Mouse (Mus musculus): ENCODE measurements around the gene Ropn1l. TPM values are rescaled to one million over a fixed set of nuclear protein-coding genes. Genes with fewer than 3 reads are reported as not detected.

The Ropn1l gene
- polyA plus RNA-seq, 1 experiment: 1,399 TPM

DNA sequence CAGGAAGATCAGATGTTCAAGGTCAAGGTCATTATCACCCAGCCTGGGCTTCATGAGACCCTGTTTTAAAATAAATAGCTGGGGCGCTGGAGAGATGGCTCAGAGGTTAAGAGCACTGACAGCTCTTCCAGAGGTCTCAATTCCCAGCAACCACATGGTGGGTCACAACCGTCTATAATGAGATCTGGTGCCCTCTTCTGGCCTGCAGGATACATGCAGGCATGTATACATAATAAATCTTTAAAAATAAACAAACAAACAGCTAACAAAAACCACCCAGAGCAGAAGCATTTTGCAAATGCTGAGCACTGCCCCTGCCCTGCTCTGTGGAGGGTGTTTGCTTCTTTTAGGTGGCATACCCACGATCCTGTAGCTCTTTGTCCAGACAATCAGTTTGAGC, 56.2 kb downstream of the Ropn1l start:
- Histone ChIP-seq H3K4me1 (ENCODE audit: control insufficient read depth, insufficient read depth, low read length) (no peaks in the 10 kb centered on the region), H3K27ac (ENCODE audit: control insufficient read depth, insufficient read depth, low read depth, low read length) (no peak overlapping the region), H3K36me3 (ENCODE audit: control insufficient read depth, insufficient read depth, low read length) (no peaks in the 10 kb centered on the region), H3K27me3 (ENCODE audit: control insufficient read depth, insufficient read depth, low read length) (no peaks in the 10 kb centered on the region), H3K4me3 (ENCODE audit: control insufficient read depth, low read depth, low read length) (no peak overlapping the region)
- TF ChIP-seq POLR2A (IDR thresholded peaks at IDR 0.05; ENCODE audit: control insufficient read depth, low read depth, low read length): no peak
- TF ChIP-seq CTCF (IDR thresholded peaks at IDR 0.05; ENCODE audit: control insufficient read depth, insufficient read depth, insufficient replicate concordance, low read depth, low read length): no peak

DNA sequence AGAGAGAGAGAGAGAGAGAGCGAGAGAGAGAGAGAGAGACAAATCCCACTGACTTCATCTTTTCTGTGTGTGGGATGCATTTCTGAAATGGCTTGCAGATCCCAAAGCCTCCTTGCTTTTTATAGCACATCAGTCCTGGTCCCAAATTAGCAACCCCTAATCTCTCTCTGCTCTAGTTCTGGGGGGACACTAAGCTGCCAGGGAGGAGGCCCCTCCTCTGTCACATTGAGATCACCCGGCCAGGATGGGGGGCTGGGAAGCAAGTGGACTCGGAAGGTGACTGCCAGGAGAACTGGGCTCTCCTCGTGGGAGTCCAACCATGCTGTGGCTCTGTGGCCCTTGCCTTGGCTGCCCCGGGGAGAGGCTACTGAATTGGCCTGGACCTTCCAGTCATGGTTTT, 56.8 kb downstream of the Ropn1l start:
- TF ChIP-seq CTCF (IDR thresholded peaks at IDR 0.05; ENCODE audit: control insufficient read depth, insufficient read depth, insufficient replicate concordance, low read depth, low read length): no peak
- no peak for TF ChIP-seq POLR2A (IDR thresholded peaks at IDR 0.05; ENCODE audit: control insufficient read depth, low read depth, low read length)
- Histone ChIP-seq H3K27ac (ENCODE audit: control insufficient read depth, insufficient read depth, low read depth, low read length) (no peak overlapping the region), H3K4me1 (ENCODE audit: control insufficient read depth, insufficient read depth, low read length) (no peaks in the 10 kb centered on the region), H3K27me3 (ENCODE audit: control insufficient read depth, insufficient read depth, low read length) (no peaks in the 10 kb centered on the region), H3K36me3 (ENCODE audit: control insufficient read depth, insufficient read depth, low read length) (no peaks in the 10 kb centered on the region), H3K4me3 (ENCODE audit: control insufficient read depth, low read depth, low read length) (no peak overlapping the region)

DNA sequence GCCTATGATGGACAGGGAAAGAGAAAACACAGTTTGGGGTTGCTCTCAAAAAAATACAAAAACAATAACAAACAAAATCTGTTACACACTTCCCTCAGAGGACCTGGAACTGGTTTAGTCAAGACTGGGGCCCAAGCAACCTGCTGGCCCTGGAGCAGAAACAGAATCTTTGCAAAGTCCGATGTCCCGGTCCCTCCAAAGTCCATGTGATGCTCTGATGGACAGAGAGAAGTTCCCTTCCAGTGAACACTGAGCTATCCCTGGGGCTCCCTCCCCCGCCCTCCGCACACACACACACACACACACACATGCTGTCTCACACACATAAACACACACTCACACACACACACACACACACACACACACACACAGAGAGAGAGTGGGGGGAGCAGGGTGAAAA, 57.6 kb downstream of the Ropn1l start:
- no peak overlapping the region for H3K27ac ChIP-seq (ENCODE audit: control insufficient read depth, insufficient read depth, low read depth, low read length)
- TF ChIP-seq CTCF (IDR thresholded peaks at IDR 0.05; ENCODE audit: control insufficient read depth, insufficient read depth, insufficient replicate concordance, low read depth, low read length) (no peak), POLR2A (IDR thresholded peaks at IDR 0.05; ENCODE audit: control insufficient read depth, low read depth, low read length) (no peak)
- no peak overlapping the region for H3K4me3 ChIP-seq (ENCODE audit: control insufficient read depth, low read depth, low read length)
- no peaks in the 10 kb centered on the region for H3K4me1 ChIP-seq (ENCODE audit: control insufficient read depth, insufficient read depth, low read length)
- H3K27me3 ChIP-seq (ENCODE audit: control insufficient read depth, insufficient read depth, low read length): no peaks in the 10 kb centered on the region
- no peaks in the 10 kb centered on the region for H3K36me3 ChIP-seq (ENCODE audit: control insufficient read depth, insufficient read depth, low read length)

DNA sequence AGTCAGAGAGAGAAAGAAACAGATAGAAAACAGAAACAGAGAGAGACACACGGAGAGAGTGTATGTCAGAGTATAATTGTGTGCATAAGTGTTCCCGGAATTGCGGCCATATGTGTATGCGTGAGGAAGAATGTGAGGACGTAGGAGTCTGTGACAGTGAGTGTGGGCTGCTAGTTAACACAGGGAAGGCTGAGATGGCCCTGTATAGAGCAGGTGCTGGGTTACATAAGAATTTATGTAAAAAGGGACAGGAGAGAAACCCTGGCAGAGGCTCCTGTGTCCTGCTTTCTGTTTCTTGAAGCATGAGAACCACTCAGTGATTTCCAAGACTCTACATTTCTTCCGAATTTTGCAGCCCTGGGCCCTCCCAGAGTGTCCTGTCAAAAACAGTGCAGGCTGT, 60.1 kb downstream of the Ropn1l start:
- TF ChIP-seq CTCF (IDR thresholded peaks at IDR 0.05; ENCODE audit: control insufficient read depth, insufficient read depth, insufficient replicate concordance, low read depth, low read length): no peak
- TF ChIP-seq POLR2A (IDR thresholded peaks at IDR 0.05; ENCODE audit: control insufficient read depth, low read depth, low read length): no peak
- Histone ChIP-seq H3K4me3 (ENCODE audit: control insufficient read depth, low read depth, low read length) (no peak overlapping the region), H3K36me3 (ENCODE audit: control insufficient read depth, insufficient read depth, low read length) (no peaks in the 10 kb centered on the region)

DNA sequence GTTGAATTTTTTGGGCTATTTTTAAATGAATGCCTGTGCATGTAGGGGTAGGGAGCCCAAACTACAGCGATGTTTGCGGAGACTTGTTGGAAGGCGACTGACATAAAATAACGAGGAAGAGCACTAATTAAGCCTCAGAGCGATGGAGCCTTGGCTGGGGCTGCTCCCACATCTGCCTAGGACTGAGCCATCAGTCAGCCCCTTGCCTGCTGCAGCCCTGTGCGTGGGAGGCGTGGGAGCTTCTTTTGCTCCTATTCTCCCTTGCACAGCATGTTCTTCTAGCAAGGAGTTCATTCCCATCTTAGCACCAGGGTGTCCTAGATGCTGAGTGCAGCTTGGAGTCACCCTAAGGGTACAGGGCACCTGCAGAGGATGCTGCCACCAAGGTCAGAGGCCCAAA, 60.8 kb downstream of the Ropn1l start:
- Histone ChIP-seq H3K27me3 (ENCODE audit: control insufficient read depth, insufficient read depth, low read length) (no peaks in the 10 kb centered on the region), H3K36me3 (ENCODE audit: control insufficient read depth, insufficient read depth, low read length) (no peaks in the 10 kb centered on the region)
- TF ChIP-seq CTCF (IDR thresholded peaks at IDR 0.05; ENCODE audit: control insufficient read depth, insufficient read depth, insufficient replicate concordance, low read depth, low read length) (no peak), POLR2A (IDR thresholded peaks at IDR 0.05; ENCODE audit: control insufficient read depth, low read depth, low read length) (no peak)

More for the DNA sequence above, 60.1 kb downstream of the Ropn1l start:
- Histone ChIP-seq H3K27me3 (ENCODE audit: control insufficient read depth, insufficient read depth, low read length) (no peaks in the 10 kb centered on the region), H3K4me1 (ENCODE audit: control insufficient read depth, insufficient read depth, low read length) (no peaks in the 10 kb centered on the region), H3K27ac (ENCODE audit: control insufficient read depth, insufficient read depth, low read depth, low read length) (no peak overlapping the region)

DNA sequence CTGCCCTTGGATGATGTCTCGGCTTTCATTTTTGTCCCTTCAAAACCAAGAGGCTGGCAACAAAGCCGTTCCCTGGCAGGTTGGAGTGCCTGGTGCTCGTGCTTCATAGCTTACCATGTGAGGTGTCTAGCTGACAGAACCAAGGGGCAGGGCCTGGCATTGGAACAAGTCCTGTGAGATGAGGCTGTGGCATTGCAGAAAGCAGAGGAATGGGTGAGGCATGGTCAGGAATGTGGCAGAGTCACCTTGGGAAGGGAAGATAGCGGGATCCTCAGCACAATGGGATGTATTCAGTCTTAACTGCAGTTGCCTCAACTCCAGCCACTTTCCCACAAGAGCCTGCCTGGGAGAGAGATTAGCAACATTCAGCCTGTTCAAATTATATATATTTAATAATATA, 61.4 kb downstream of the Ropn1l start:
- no peak for TF ChIP-seq POLR2A (IDR thresholded peaks at IDR 0.05; ENCODE audit: control insufficient read depth, low read depth, low read length)
- TF ChIP-seq CTCF (IDR thresholded peaks at IDR 0.05; ENCODE audit: control insufficient read depth, insufficient read depth, insufficient replicate concordance, low read depth, low read length): no peak

More for the DNA sequence above, 60.8 kb downstream of the Ropn1l start:
- Histone ChIP-seq H3K4me1 (ENCODE audit: control insufficient read depth, insufficient read depth, low read length) (no peaks in the 10 kb centered on the region), H3K4me3 (ENCODE audit: control insufficient read depth, low read depth, low read length) (no peak overlapping the region), H3K27ac (ENCODE audit: control insufficient read depth, insufficient read depth, low read depth, low read length) (no peak overlapping the region)

More for the DNA sequence above, 61.4 kb downstream of the Ropn1l start:
- Histone ChIP-seq H3K4me3 (ENCODE audit: control insufficient read depth, low read depth, low read length) (no peak overlapping the region), H3K27me3 (ENCODE audit: control insufficient read depth, insufficient read depth, low read length) (no peaks in the 10 kb centered on the region), H3K4me1 (ENCODE audit: control insufficient read depth, insufficient read depth, low read length) (no peaks in the 10 kb centered on the region), H3K36me3 (ENCODE audit: control insufficient read depth, insufficient read depth, low read length) (no peaks in the 10 kb centered on the region), H3K27ac (ENCODE audit: control insufficient read depth, insufficient read depth, low read depth, low read length) (no peak overlapping the region)

Other genes starting within 250 kb of the Ropn1l start
- 53.3 and 102 TPM in 2 replicates for gene Dap, start 229.4 kb downstream of the Ropn1l start, polyA plus RNA-seq (2012; rRNA removed)
- gene Ankrd33b, start 86.0 kb downstream of the Ropn1l start, polyA plus RNA-seq (2012; rRNA removed): 0.58 and 0.88 TPM in 2 replicates
- gene March6, start 77.3 kb upstream of the Ropn1l start, polyA plus RNA-seq (2012; rRNA removed): 18.3 and 26.7 TPM in 2 replicates
- 8.2 and 12.8 TPM in 2 replicates for gene Cmbl, start 111.7 kb upstream of the Ropn1l start, polyA plus RNA-seq (2012; rRNA removed)
- 208 and 217 TPM in 2 replicates for gene Cct5, start 148.1 kb upstream of the Ropn1l start, polyA plus RNA-seq (2012; rRNA removed)
- 4.8 and 6.2 TPM in 2 replicates for gene Fam173b, start 148.1 kb upstream of the Ropn1l start, polyA plus RNA-seq (2012; rRNA removed)